Mouse (Mus musculus): Measurements from ENCODE around the gene Adam1a. TPM values are rescaled to one million over a fixed set of nuclear protein-coding genes. Genes with fewer than 3 reads are reported as not detected.
"Not testable (repeated sequence)": the region's sequence is repeated elsewhere in the genome, so short reads cannot be mapped to it uniquely, and the experiment has no call there.

The Adam1a gene
- total RNA-seq, 4 experiments from 2014 or later, result 1.1 to 1.9 (median 1.5) TPM

GRCm38 (mm10) chr5:121501424-121501996, 43.8 kb downstream of the Adam1a start:
- DNase-seq (ENCODE audit: low spot score in 2 of 2), result not testable (repeated sequence)

GRCm38 (mm10) chr5:121500719-121501118, 44.6 kb downstream of the Adam1a start:
- DNase-seq (ENCODE audit: low spot score in 2 of 2), result no peak

GRCm38 (mm10) chr5:121493305-121493704, 52.0 kb downstream of the Adam1a start:
- DNase-seq (ENCODE audit: low spot score in 2 of 2), result no peak

GRCm38 (mm10) chr5:121484801-121485200, 60.5 kb downstream of the Adam1a start:
- no peak for DNase-seq (ENCODE audit: low spot score in 2 of 2)

- no peak for DNase-seq (ENCODE audit: low spot score in 2 of 2)
Observed at GRCm38 (mm10) chr5:121477680-121478079, 67.6 kb downstream of the Adam1a start.

GRCm38 (mm10) chr5:121476040-121476439, 69.2 kb downstream of the Adam1a start:
- DNase-seq (ENCODE audit: low spot score in 2 of 2), result no peak

GRCm38 (mm10) chr5:121474610-121475009, 70.7 kb downstream of the Adam1a start:
- DNase-seq (ENCODE audit: low spot score in 2 of 2), result no peak

GRCm38 (mm10) chr5:121472411-121472810, 72.9 kb downstream of the Adam1a start:
- no peak for DNase-seq (ENCODE audit: low spot score in 2 of 2)

- DNase-seq (ENCODE audit: low spot score in 2 of 2), result no peak
Observed at GRCm38 (mm10) chr5:121469566-121469965, 75.7 kb downstream of the Adam1a start.

Other genes with a start within 250 kb of the Adam1a start
- 10 to 100 TPM; 37.4 to 45.4 (median 40.5) TPM for gene Trafd1, start 159.8 kb downstream of the Adam1a start, total RNA-seq (2022)
- gene Naa25, start 147.5 kb downstream of the Adam1a start, total RNA-seq (2022), result 10 to 100 TPM; 28.5 to 32.6 (median 30.3) TPM
- 1 to 10 TPM; 6.3 to 9.3 (median 8.5) TPM for gene Tmem116, start 93.6 kb downstream of the Adam1a start, total RNA-seq (2022)
- 10 to 100 TPM; 30.5 to 34.9 (median 31.1) TPM for gene Erp29, start 93.0 kb downstream of the Adam1a start, total RNA-seq (2022)
- gene Adam1b, start 42.0 kb downstream of the Adam1a start, total RNA-seq (2022), result not detected
- under 1 TPM in 1 of 4 experiments, not detected in 3; 0.94 TPM for gene Gm42878, start within 50 bp of the Adam1a start, total RNA-seq (2022)
- gene Mapkapk5, start 423 bp upstream of the Adam1a start, total RNA-seq (2022), result 100 to 1,000 TPM; 112 to 152 (median 133) TPM
- gene Aldh2, start 48.3 kb upstream of the Adam1a start, total RNA-seq (2022), result 100 to 1,000 TPM; 112 to 210 (median 157) TPM
- gene Acad12, start 73.5 kb upstream of the Adam1a start, total RNA-seq (2022), result 10 to 100 TPM; 23.7 to 31.0 (median 28.0) TPM
- gene Acad10, start 115.0 kb upstream of the Adam1a start, total RNA-seq (2022), result 10 to 100 TPM; 12.7 to 14.7 (median 13.5) TPM
- 10 to 100 TPM; 32.5 to 36.5 (median 34.7) TPM for gene Brap, start 115.1 kb upstream of the Adam1a start, total RNA-seq (2022)
- gene Atxn2, start 165.9 kb upstream of the Adam1a start, total RNA-seq (2022), result 100 to 1,000 TPM in 1 of 4 experiments, 10 to 100 TPM in 3; 82.6 to 108 (median 88.6) TPM